Mouse (Mus musculus) urinary bladder, postnatal 14 days (tissue): ENCODE results near the gene Hist1h2bg.
"Not testable (repeated sequence)": the region's sequence is repeated elsewhere in the genome, so short reads cannot be mapped to it uniquely, and the experiment has no call there.

ENCODE experiments used
- DNase-seq: peaks from one replicate; pipeline ENCODE4 v3.0.0; 2021; ENCODE audit warnings: low spot score

Gene Hist1h2bg

GRCm38 (mm10) chr13:23584331-23584730 is 13.1 kb downstream of the Hist1h2bg start:
- DNase-seq, result no peak

GRCm38 (mm10) chr13:23585029-23585441 is 13.8 kb downstream of the Hist1h2bg start:
- peak; percentile 82 for DNase-seq

- peak; percentile 69 for DNase-seq
Observed at GRCm38 (mm10) chr13:23585442-23586098, 14.4 kb downstream of the Hist1h2bg start.

- no peak for DNase-seq
Observed at GRCm38 (mm10) chr13:23586099-23586939, 15.1 kb downstream of the Hist1h2bg start.

- no peak for DNase-seq
Observed at GRCm38 (mm10) chr13:23586940-23587225, 15.7 kb downstream of the Hist1h2bg start.

- no peak for DNase-seq
Observed at GRCm38 (mm10) chr13:23591206-23591605, 20.0 kb downstream of the Hist1h2bg start.

- DNase-seq, result not testable (repeated sequence)
Observed at GRCm38 (mm10) chr13:23591886-23592285, 20.7 kb downstream of the Hist1h2bg start.

GRCm38 (mm10) chr13:23592614-23593013 is 21.4 kb downstream of the Hist1h2bg start:
- DNase-seq, result no peak

- DNase-seq, result peak; percentile 23
Observed at GRCm38 (mm10) chr13:23593051-23593770, 22.0 kb downstream of the Hist1h2bg start.

GRCm38 (mm10) chr13:23595185-23595584 is 24.0 kb downstream of the Hist1h2bg start:
- DNase-seq, result no peak

GRCm38 (mm10) chr13:23595622-23596372 is 24.6 kb downstream of the Hist1h2bg start:
- DNase-seq, result no peak

GRCm38 (mm10) chr13:23597957-23598356 is 26.8 kb downstream of the Hist1h2bg start:
- peak; percentile 81 for DNase-seq

GRCm38 (mm10) chr13:23603182-23603699 is 32.0 kb downstream of the Hist1h2bg start:
- DNase-seq, result no peak

GRCm38 (mm10) chr13:23604452-23604851 is 33.3 kb downstream of the Hist1h2bg start:
- no peak for DNase-seq

GRCm38 (mm10) chr13:23605052-23605451 is 33.9 kb downstream of the Hist1h2bg start:
- no peak for DNase-seq

- no peak for DNase-seq
Observed at GRCm38 (mm10) chr13:23609209-23609608, 38.0 kb downstream of the Hist1h2bg start.

- DNase-seq, result no peak
Observed at GRCm38 (mm10) chr13:23609844-23610243, 38.6 kb downstream of the Hist1h2bg start.

GRCm38 (mm10) chr13:23610393-23610792 is 39.2 kb downstream of the Hist1h2bg start:
- no peak for DNase-seq

GRCm38 (mm10) chr13:23611638-23612037 is 40.4 kb downstream of the Hist1h2bg start:
- DNase-seq, result no peak

- no peak for DNase-seq
Observed at GRCm38 (mm10) chr13:23620056-23620732, 49.0 kb downstream of the Hist1h2bg start.
